Mouse (Mus musculus) ovary, adult 18-20 months (tissue): ENCODE measurements at regions not wholly inside any gene's neighbourhood (a gene's known extent, or its start where the extent isn't known, plus 50 kb on each side); places are given as distances from the start of the nearest gene placed in this dataset.

Experiments used
- DNase-seq: peaks from one replicate; pipeline ENCODE4 v3.0.0; 2022; ENCODE audit warnings: low spot score, mixed read lengths

- DNase-seq = no peak
These were observed 1122.8 kb upstream of the Slc10a2 start for GRCm38 (mm10) chr8:6227901-6228300.

GRCm38 (mm10) chr8:6225194-6225593 is 1120.0 kb upstream of the Slc10a2 start:
- DNase-seq = no peak

GRCm38 (mm10) chr8:6207617-6208349 is 1102.6 kb upstream of the Slc10a2 start:
- DNase-seq = no peak

GRCm38 (mm10) chr8:6204051-6204745 is 1099.0 kb upstream of the Slc10a2 start:
- no peak for DNase-seq

- no peak for DNase-seq
These were observed 1086.3 kb upstream of the Slc10a2 start for GRCm38 (mm10) chr8:6191431-6191830.

- DNase-seq = no peak
These were observed 1083.3 kb upstream of the Slc10a2 start for GRCm38 (mm10) chr8:6188422-6188821.

GRCm38 (mm10) chr8:6186561-6186960 is 1081.4 kb upstream of the Slc10a2 start:
- no peak for DNase-seq

GRCm38 (mm10) chr8:6179602-6180001 is 1074.5 kb upstream of the Slc10a2 start:
- DNase-seq = no peak

GRCm38 (mm10) chr8:6166433-6166832 is 1061.3 kb upstream of the Slc10a2 start:
- no peak for DNase-seq

- no peak for DNase-seq
These were observed 1060.1 kb upstream of the Slc10a2 start for GRCm38 (mm10) chr8:6165230-6165629.

GRCm38 (mm10) chr8:6164758-6165157 is 1059.6 kb upstream of the Slc10a2 start:
- DNase-seq = no peak

- DNase-seq = no peak
These were observed 1039.4 kb upstream of the Slc10a2 start for GRCm38 (mm10) chr8:6144588-6144987.

- DNase-seq = no peak
These were observed 1034.9 kb upstream of the Slc10a2 start for GRCm38 (mm10) chr8:6140090-6140489.

GRCm38 (mm10) chr8:6139171-6139570 is 1034.0 kb upstream of the Slc10a2 start:
- DNase-seq = no peak

- no peak for DNase-seq
These were observed 1027.1 kb upstream of the Slc10a2 start for GRCm38 (mm10) chr8:6132243-6132751.

GRCm38 (mm10) chr8:6125265-6125664 is 1020.1 kb upstream of the Slc10a2 start:
- DNase-seq = no peak

GRCm38 (mm10) chr8:6119506-6119905 is 1014.4 kb upstream of the Slc10a2 start:
- no peak for DNase-seq

GRCm38 (mm10) chr8:6111351-6111750 is 1006.2 kb upstream of the Slc10a2 start:
- no peak for DNase-seq

- no peak for DNase-seq
These were observed 984.9 kb upstream of the Slc10a2 start for GRCm38 (mm10) chr8:6090028-6090427.

- peak; percentile 6 for DNase-seq
These were observed 938.9 kb upstream of the Slc10a2 start for GRCm38 (mm10) chr8:6043939-6044577.

GRCm38 (mm10) chr8:6012206-6012605 is 907.1 kb upstream of the Slc10a2 start:
- no peak for DNase-seq

- no peak for DNase-seq
These were observed 906.0 kb upstream of the Slc10a2 start for GRCm38 (mm10) chr8:6011182-6011581.

- no peak for DNase-seq
These were observed 905.6 kb upstream of the Slc10a2 start for GRCm38 (mm10) chr8:6010712-6011111.
